Mouse (Mus musculus) gastrocnemius, postnatal 36 days (tissue): ENCODE results near the gene Krt12. TPM values are rescaled to one million over a fixed set of nuclear protein-coding genes. Genes with fewer than 3 reads are reported as not detected.

Experiments used
- DNase-seq, 2 experiments: peaks; one replicate each; pipeline ENCODE4 v3.0.0; 2022
- intact Hi-C: fragments of 180-260 bp; cut with DNase I; formaldehyde crosslinking; loops from one replicate; pipeline ENCODE4 v1.15.1; 2025
- long read RNA-seq, 2 experiments: library from polyadenylated mRNA; stranded (forward); transcript quantifications; one replicate each; pipeline ENCODE4 v2.0.0; 2021
- total RNA-seq, 2 experiments: library from RNA; stranded (reverse); gene quantifications; 2 replicates each; pipeline ENCODE4 v1.2.3; 2021

Krt12 gene
- total RNA-seq, result not detected
- long read RNA-seq, experiment 1, result 0 reads
- long read RNA-seq, experiment 2, result 0 reads

DNA sequence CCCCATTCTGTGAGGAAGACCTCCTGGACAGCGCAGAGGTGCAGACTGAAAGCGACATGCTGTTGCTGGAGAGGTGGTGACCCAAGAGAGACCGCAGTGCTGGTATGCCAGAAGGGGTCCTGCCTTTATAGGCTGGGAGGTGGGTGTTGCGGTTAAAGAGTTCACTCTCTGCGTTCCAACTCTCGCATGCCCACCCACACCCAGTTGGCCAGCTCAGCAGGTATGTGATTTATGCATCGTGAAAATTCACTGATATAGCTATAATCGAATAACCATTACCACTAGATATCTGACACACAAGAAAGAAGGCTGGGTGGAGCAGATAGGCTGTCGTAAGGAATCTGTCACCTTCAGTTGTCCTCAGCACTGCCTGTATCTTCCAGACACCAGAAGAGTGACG lies at the start of gene Krt12:
TSS of gene Krt12 (minus strand) at position 101 of the 400 bp plus-strand sequence.
- intact Hi-C loops, result no loop called here
- DNase-seq, result no peak

DNA sequence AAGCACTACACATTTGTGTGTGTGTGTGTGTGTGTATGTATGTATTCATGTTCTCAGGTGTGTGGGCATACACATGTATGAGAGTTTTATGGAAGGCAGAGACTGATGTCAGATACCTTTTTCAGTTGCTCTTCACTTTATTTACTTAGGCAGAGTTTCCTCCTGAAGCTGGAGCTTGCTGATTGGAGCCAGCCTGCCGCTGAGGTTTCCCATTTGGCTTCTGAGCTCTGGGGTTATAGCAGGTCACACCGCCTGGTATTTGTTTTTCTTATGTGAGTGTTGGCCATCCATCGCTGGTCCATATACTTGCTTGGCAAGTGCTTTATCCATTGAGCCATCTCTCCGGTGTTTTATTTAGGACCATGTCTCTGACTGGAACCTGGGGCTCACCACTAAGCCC lies 47.2 kb upstream of the Krt12 start:
- no peak for DNase-seq
- intact Hi-C loops, result loop anchor here (5.0 to 10.0 kb wide), 2 partner anchors 103 to 816 kb away; no protein-coding TSS in a partner anchor

DNA sequence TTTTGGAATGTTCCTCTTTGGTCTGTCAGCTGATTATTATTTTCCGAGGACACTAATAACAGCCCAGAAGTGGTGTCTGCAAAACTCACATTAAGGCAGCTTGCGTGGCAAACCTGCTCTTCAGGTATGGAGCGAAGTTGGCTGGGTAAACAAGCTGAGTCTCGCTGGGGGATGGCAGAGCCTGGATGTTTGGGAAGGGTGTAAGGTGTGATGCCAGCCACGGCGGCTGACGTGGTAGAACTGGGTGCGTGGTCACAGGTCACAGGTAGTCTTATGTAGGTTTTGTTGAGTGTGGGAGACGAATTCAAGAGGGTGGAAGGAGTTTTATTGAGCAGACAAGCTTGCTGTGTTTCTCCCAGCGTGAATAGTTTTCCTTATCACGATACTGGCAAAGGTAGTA lies 46.5 kb upstream of the Krt12 start:
- intact Hi-C loops, result loop anchor here (5.0 to 10.0 kb wide), 2 partner anchors 104 to 816 kb away; no protein-coding TSS in a partner anchor
- DNase-seq, result no peak

DNA sequence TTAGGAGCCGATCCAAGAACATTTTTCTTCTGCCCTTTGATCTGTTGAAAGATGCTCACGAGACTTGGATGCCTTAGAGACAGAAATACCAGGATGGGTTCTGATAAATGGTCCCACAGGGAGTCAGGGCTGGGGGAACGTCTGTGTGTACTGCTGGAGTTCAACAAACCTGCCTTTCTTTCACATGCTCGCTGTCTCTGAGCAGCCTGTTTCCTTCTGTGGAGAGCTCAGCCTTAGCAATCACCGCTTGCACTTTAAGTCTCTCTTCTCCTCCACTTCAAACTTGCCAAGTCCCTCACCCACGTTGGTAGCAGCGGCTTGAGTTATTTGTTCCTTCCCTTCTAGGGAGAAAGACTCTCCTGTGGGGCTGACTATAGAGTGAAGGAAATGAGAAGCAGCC lies 44.3 kb upstream of the Krt12 start:
- DNase-seq, result no peak
- intact Hi-C loops, result loop anchor here (5.0 to 10.0 kb wide), 2 partner anchors 106 to 818 kb away; no protein-coding TSS in a partner anchor

DNA sequence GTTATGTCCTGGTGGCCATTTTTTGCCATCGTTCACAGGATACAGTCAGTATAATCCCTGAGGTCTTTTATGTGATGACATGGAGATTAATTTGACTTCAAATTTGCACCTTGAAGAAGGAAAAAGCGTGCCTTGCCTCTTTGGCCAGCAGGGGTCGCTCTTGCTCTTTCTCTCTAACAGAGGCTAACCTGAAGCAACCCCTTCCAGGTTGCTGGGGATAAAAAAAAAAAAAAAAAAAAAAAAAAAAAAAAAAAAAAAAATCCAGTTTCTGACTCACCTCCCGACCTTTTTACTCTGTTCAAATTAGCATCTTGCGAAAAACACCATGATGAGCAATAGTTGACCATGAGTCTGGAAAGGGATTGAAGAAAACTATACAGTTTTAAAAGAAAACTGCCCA lies 42.8 kb upstream of the Krt12 start:
- DNase-seq, result peak; percentile 33 to 56
- intact Hi-C loops, result loop anchor here (2.0 to 10.0 kb wide), 4 partner anchors 107 to 820 kb away; no protein-coding TSS in a partner anchor

DNA sequence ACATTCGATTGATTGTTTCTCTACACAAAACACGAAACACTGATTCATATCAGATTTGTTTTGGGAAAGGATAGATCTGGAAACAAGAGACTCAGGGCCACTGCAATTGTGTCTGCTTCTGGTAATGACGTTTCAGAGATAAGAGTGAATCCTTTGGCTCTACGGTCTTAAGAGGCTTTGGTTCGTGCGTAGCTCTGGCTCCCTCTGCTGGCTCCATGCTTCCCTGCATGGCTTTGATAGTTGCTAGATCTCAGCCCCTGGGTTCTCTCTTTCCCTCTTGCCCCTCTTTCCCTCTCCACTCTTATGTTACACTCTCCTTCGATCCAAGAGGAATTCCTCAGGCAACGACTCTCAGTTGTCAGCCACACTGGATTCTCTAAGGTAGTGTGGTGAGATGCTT lies 41.1 kb upstream of the Krt12 start:
- peak; percentile 19 to 35 for DNase-seq
- intact Hi-C loops, result loop anchor here (5.0 to 10.0 kb wide), 2 partner anchors 704 to 822 kb away; no protein-coding TSS in a partner anchor

DNA sequence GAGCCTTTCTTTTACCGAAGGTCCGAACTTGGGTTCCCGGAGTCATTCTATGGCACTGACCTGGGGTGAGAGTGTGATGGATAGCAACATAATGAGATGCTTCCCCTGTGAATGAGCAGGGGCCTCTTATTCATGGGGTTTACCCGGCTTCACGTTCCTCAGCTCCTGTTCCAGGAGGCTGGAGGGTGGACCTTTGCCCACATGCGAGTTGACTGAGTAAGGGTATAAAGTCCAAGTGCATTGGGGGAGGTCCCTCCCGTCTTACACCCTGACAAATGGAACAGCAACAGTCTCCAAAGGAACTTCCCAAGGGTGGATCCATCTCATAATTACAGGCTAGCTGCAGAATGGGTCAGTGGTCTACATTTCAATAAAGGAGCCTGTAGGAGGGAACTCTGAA lies 39.7 kb upstream of the Krt12 start:
- DNase-seq, result no peak
- intact Hi-C loops, result loop anchor here (2.0 to 10.0 kb wide), 3 partner anchors 81 to 823 kb away; no protein-coding TSS in a partner anchor

DNA sequence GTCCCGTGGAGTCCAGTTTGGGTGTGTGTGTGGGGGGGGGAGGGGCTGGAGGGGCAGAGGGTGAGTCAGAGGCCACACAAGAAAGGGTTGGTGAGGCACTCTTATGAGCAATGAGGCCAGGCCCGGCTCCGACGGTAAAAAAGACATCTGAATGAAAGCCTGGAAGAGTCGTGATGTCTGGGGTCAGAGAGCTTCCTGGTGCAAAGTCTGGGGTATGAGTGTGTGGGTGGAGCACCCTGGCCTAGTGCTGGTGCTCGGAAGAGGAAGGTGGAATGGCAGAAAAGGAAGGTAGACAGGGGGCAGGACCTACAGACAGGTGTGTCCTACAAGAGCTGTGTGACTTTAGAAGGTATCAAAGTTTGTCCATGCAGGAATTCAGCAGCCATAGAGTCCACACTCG lies 36.8 kb upstream of the Krt12 start:
- intact Hi-C loops, result no loop called here
- no peak for DNase-seq

DNA sequence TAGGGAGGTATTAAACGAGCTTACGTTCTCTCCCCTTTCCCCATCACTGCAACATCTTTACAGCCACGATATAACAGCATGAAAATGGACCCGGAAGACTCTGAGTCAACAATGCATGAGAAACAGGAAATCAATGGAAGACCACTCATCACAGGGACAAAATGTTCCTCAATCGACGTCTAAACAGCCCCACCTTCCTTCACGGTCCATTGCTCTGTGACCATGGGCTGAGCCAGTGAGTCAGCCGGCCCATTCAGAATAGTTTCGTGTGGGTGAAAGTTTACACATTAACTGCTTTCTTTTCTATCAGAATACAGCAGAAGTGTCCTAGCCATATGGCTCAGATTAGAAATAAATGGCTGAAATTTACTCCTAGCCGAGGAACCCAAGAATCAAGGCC lies 32.7 kb upstream of the Krt12 start:
- intact Hi-C loops, result no loop called here
- no peak for DNase-seq

DNA sequence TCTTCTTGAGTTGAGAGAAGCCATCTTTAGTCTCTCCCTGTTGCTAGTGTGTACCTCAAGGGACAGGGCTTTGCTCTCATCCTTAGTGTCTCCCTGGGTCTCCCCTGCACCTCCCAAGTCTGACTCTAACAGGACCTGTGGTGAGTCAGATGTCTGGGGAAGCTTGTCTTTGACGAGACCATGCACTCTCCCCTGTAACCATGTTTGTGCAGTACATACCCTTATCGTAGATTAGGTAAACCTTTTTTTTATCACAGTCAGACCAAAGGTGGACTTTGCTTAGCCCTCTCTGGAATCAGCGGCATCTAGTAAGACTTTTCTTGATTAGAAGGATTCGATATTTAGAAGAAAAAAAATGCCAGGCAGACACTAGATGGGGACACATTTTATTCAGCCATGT lies 32.0 kb upstream of the Krt12 start:
- intact Hi-C loops, result no loop called here
- DNase-seq, result no peak

DNA sequence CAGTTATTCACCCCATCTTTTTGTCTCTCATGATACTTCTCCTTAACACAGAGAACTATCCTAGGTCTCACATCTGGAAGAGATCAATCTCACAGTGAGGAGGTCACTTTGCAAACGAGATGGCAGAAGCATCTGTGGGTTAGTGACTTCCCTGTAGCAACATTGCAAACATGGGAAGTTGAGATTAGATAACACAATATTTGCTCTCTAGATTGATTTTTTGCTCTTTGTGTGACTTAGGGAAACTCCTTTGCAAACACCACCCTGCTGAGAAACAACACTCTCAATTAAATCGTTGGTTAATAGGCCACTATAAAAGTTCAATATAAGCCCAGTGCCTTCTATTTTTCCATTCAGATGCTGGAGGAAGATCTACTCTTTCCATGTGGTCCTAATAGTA lies 26.7 kb upstream of the Krt12 start:
- intact Hi-C loops, result no loop called here
- DNase-seq, result no peak

DNA sequence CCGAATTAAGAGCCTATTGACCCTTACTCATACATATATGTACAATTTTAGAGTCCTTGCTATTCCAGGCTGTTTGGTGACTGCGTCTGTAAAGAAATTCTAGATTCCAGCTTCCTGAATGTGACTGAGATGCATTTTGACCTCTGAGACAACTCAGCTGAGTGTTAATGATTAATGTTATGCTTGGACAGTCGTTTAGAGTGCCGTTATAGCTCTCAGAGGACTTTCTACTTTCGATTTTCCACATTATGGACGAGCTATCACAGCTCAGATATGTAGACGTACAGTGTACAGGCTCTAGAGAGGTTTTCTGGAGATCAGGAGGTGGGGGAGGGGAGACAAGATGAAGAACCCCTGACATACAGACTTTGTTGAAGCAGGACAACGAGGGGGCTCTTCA lies 19.2 kb upstream of the Krt12 start:
- intact Hi-C loops, result no loop called here
- DNase-seq, result no peak

DNA sequence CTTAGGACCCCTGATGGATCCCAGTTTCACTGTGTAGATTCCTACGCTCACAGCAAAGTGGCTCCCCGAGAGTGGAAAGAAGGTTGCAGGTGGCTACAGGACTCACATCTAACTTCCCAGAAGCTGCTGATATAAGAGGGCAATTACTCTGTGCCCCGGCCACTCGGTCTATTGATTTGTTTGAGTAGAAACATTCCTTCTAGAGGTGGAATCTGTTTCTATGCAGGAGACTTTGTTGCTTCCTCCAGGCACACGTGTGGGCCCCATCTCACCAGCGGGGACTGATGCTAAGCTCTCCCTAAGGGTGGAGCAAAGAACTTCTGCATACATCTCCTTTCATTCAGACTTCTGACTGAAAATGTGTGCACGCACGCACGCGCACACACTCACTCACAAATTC lies 17.4 kb upstream of the Krt12 start:
- no peak for DNase-seq
- intact Hi-C loops, result no loop called here

DNA sequence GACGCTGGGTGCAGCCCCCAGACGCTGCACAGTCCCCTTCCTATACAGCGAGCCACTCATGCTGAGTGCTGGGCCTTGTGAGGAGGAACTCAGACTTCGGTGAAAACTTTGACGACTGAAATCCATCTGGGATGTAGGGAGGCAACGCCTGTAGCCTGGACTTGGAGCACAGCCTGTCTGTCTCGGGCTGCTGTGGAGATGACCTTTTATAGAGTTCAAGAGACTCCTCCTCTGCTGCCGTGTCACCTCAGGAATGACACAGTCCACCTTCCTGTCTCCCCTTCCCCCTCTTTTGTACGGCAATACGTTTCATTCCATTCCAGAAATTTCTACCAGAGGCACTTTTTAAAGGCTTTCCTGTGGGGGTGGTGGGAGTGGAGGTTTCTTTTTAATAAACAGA lies 15.9 kb upstream of the Krt12 start, which contains the start of gene Krt20:
TSS of gene Krt20 (minus strand) at position 179 of the 400 bp plus-strand sequence.
- intact Hi-C loops, result no loop called here
- DNase-seq, result no peak

DNA sequence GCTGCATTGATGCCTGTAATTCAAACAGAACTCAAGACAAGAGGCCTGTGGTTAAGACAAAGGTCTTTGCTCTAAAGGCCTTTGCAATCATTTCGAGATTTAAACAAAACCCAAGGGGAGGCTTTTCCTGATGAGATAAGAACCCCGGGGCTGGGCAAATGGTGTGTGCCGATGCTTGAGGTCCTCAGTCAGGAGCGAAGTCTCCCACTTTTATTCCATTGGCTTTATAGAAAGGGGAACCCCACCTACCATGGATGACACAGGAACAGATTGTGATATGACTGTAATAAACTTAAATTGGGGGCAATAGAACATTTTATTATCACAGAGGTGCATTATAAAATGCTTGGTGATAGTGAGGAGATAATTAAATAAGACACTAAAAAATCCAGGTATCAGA lies 14.6 kb upstream of the Krt12 start:
- intact Hi-C loops, result no loop called here
- no peak for DNase-seq

DNA sequence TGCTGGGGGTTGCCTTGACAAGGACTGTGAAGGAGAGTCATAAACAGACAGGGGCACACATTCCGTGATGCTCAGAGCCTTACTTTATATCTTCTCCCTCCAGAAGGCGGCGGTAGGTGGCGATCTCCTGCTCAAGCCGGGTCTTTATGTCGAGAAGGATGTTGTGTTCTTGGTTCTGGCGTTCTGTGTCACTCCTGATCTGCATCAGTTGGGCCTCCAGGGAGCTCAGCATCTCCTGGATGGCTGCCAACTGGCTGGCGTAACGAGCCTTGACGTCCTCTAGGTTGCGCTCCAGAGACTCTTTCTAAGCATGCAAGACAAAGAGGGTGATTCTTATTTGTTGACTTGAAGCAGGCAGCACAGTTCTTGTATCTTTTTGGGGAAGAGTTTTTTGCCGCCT lies 8.6 kb upstream of the Krt12 start:
- no peak for DNase-seq
- intact Hi-C loops, result no loop called here

DNA sequence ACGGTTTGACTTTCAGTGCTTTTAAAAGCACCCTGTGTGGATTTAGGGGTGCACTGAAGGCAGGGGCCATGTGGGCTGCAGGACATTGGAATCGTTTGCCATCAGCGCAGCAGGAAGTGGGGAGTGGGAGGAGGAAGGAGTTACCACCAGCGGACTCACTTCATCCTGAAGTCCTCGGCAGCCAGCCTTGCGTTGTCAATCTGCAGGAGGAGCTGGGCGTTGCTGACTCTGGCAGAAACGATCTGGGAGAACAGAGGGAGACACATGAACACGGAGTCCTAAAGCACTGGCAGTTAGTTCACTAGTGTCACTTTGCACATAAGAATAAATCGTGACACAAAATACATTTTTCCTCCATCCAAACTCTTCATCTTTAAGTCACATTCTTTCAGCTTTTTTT lies 1.5 kb downstream of the Krt12 start:
- intact Hi-C loops, result no loop called here
- DNase-seq, result no peak

DNA sequence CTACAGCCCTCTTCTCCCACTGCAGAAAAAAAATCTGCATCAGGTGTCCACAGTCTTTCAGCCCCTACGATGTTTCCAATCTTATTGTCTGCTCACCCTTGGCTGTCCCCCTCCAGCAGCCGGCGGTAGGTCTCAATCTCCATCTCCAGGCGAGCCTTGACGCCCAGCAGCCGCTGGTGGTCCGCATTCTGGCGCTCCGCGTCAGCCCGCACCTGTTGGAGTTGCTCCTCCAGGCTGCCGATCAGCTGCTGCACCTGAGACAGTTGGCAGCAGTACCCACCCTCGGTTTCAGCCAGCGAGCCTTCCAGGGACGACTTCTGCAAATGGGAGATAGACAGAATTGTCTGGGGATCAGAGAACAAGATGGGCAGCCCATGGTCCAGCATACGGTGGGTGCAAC lies 4.2 kb downstream of the Krt12 start:
- intact Hi-C loops, result no loop called here
- no peak for DNase-seq

DNA sequence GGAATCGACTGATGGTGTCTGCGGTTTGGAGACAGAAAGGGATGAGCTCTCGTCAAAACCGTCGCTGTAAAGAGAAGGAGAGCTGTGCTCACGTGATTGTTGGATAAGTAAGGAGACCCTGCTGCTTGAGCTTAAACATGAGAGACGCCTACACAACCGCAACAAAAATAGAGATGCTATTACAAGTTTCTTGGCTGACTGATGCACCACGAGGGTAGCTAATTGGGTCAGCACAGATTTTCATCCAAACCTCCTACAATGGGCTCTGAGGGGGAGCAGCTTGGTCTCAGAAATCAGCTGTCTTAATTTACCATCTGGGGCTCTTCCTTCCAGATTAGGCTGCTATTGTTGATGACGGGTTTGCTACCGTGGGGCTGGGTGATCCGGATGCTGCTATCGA lies 5.2 kb downstream of the Krt12 start:
- DNase-seq, result no peak
- intact Hi-C loops, result no loop called here

DNA sequence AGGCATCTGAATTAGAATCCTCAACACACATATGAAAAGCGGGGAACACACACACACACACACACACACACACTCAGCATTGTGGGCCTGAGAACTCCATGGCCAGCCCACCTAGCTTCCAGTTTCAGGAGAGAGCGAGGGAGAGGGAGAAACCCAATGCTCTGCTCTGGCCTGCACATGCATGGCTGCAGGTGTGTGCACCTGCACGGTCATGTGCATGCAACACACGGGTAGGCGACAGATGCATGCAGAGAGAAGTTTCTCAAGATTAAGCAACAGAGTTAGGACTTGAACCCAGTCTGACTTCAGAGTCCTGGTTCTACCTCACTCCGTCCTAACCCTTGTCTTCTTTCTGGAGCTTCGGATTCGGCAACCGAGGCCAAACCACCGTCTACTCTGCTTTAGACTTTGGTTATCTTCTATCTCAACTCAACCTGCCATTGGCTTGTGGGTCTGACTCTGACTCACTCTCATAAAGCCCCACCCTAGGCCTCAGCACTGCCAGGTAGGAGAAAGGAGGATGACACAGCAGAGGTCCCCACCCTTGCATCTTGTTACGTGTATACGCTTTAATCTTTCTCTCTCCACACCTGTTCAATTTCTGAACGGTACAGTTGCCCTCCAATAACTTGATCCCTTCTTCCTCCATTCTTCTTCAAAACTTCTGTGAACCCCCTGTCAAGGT lies 7.5 kb downstream of the Krt12 start:
- intact Hi-C loops, result no loop called here
- no peak for DNase-seq

DNA sequence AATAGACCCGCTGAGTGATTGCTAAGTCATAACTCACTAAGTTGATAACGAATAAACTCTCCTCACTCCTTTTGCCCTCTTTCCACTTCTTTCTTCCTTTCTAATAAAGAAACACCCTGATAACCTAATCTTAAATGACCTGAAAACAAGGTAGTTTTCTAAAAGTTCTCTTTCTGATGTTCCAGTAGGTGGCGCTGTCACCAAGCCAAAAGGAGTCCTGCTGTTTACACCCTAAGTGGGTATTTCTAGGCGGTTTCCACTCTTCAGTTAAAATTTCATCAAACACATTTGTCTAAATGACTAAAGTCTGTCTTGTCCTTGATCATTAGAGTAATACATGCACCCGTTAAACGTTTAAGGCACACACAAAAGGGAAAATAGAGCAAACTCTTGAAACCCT lies 8.8 kb downstream of the Krt12 start:
- DNase-seq, result no peak
- intact Hi-C loops, result no loop called here

DNA sequence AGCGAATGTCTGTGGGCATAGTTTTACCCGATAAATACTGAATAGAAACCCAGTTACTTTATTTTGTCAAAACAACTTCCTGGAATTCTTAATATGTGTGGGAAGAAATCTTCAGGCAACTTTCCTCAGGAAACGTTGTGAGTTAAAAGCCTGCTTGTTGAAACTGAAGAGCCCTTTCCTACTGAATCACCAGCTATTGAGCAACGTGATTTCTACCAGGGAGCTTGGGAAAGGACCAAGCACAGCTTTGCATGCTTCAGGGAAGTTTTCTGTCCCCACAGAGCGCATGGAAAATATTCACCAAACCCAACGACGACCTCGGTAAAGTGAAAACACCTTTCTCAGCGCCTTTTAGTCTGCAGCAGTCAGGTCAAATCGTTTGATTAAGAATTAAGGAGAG lies 15.9 kb downstream of the Krt12 start:
- DNase-seq, result no peak
- intact Hi-C loops, result no loop called here
